25 mouse cellular contexts compared by ENCODE assay signal in the genomic region with DNA sequence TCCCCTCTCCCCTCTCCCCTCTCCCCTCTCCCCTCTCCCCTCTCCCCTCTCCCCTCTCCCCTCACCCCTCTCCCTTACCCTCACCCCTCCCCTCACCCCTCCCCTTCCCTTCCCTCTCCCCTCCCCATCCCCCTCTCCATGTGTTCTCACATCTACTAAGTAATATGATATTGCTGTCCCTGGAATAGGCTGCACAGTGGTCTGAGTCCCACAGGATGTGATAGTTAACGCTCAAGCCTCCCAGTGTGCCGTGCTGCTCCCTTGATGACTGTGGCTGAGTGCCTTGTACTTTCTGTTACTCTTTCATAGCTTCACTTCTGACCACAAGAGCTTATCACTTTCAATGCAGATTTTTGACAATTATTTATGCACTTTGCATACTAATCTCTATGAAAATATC.
A peak's percentile ranks its signal among the peaks of the same experiment; 100 is the strongest.
DNase-seq lines count a peak whose midpoint lies in the region; ATAC-seq and TF ChIP-seq lines count a peak whose summit lies in the region.
"Had no signal": no experiment of that assay in that cellular context is flagged by ENCODE, and none has a peak within 500 bp of the region (broad histone marks: within the 10 kb centered on the region; RNA-seq: fewer than 3 reads in every experiment).

No protein-coding gene starts in this region.

- WGBS in lung, embryonic 14.5 days, result 24% methylated on average over 2 of the region's 2 CpGs

- H3K4me1 ChIP-seq in lung, embryonic 14.5 days (ENCODE audit: insufficient read depth), result no peaks in the 10 kb centered on the region
- H3K4me1 ChIP-seq: embryonic facial prominence, embryonic 15.5 days; forebrain, embryonic 10.5 days; hindbrain, embryonic 12.5 days had no signal

- no peaks in the 10 kb centered on the region for H3K36me3 ChIP-seq in lung, embryonic 14.5 days (ENCODE audit: insufficient read depth)
- H3K36me3 ChIP-seq: embryonic facial prominence, embryonic 15.5 days; forebrain, embryonic 10.5 days; G1E; heart, embryonic 13.5 days; hindbrain, embryonic 12.5 days had no signal

- ATAC-seq in lung, embryonic 14.5 days (ENCODE audit: insufficient read depth), result no peak
- no peak for ATAC-seq in activated CD4-positive, CD25-positive, alpha-beta regulatory T cell, adult 4 months
- ATAC-seq: CD4-positive, CD25-positive, alpha-beta regulatory T cell, adult 4 months; forebrain, embryonic 16.5 days; hindbrain, embryonic 16.5 days; inflammation-experienced regulatory T-cells, adult 6 months had no signal

- H3K27me3 ChIP-seq in lung, embryonic 14.5 days (ENCODE audit: insufficient read depth, low read length), result no peaks in the 10 kb centered on the region
- H3K27me3 ChIP-seq: embryonic facial prominence, embryonic 15.5 days; heart, embryonic 13.5 days; hindbrain, embryonic 12.5 days had no signal

- no peak overlapping the region for H3K4me2 ChIP-seq in lung, embryonic 14.5 days
- H3K4me2 ChIP-seq: embryonic facial prominence, embryonic 15.5 days; heart, embryonic 13.5 days; hindbrain, embryonic 12.5 days had no signal

- H3K27ac ChIP-seq in lung, embryonic 14.5 days (ENCODE audit: low read depth), result no peak overlapping the region
- H3K27ac ChIP-seq: embryonic facial prominence, embryonic 15.5 days; forebrain, embryonic 10.5 days; heart, embryonic 13.5 days; hindbrain, embryonic 12.5 days had no signal

- no peak for TF ChIP-seq CTCF in lung, embryonic 14.5 days (IDR thresholded peaks at IDR 0.05; ENCODE audit: low read depth)

- DNase-seq in embryo, embryonic 10 days (ENCODE audit: low spot score), result peak; percentile 65
- DNase-seq in embryo, embryonic 9.5 days (ENCODE audit: extremely low spot score), result no peak
- peak; percentile 12 for DNase-seq in lung, embryonic 14.5 days
- no peak for DNase-seq in lung, postnatal 14 days
- peak; percentile 9 for DNase-seq in forelimb bud, embryonic 11.5 days (ENCODE audit: low read depth, low spot score)
- no peak for DNase-seq in natural killer cell, adult 2 months (ENCODE audit: low spot score in 2 of 2)
- DNase-seq: adrenal gland, postnatal 10 days; B cell, adult 2 months; cerebellum, adult 11 months; cerebellum, adult 8-10 months; cerebellum, postnatal 14 days; gastrocnemius, postnatal 36 days; heart, adult 11 months; heart, postnatal 36 days had no signal

- no peaks in the 10 kb centered on the region for H3K9me3 ChIP-seq in lung, embryonic 14.5 days (ENCODE audit: low read depth, low read length)
- H3K9me3 ChIP-seq: embryonic facial prominence, embryonic 15.5 days; forebrain, embryonic 10.5 days; G1E; heart, embryonic 13.5 days; hindbrain, embryonic 12.5 days had no signal

- H3K9ac ChIP-seq in lung, embryonic 14.5 days, result no peak overlapping the region
- H3K9ac ChIP-seq: embryonic facial prominence, embryonic 15.5 days; heart, embryonic 13.5 days; hindbrain, embryonic 12.5 days had no signal

- no peak overlapping the region for H3K4me3 ChIP-seq in lung, embryonic 14.5 days (ENCODE audit: low read depth, low read length)
- H3K4me3 ChIP-seq: embryonic facial prominence, embryonic 15.5 days; erythroblast, embryonic 14.5 days; forebrain, embryonic 10.5 days; heart, embryonic 13.5 days; hindbrain, embryonic 12.5 days had no signal

Comparison
In these comparisons a context has a peak if more than half of its experiments do, and no peak if none do; other contexts are left out.
1. DNase-seq: peak in embryo, embryonic 10 days (single experiment), lung, embryonic 14.5 days (single experiment) and forelimb bud, embryonic 11.5 days (single experiment); none in embryo, embryonic 9.5 days (single experiment), lung, postnatal 14 days (single experiment) and natural killer cell, adult 2 months (0 of 2).